Mouse (Mus musculus): Measurements from ENCODE around the gene Ocln. TPM values are rescaled to one million over a fixed set of nuclear protein-coding genes. Genes with fewer than 3 reads are reported as not detected.

Ocln gene
- total and polyA plus RNA-seq, 3 experiments, result 0.50 to 2.2 (median 0.70) TPM

DNA sequence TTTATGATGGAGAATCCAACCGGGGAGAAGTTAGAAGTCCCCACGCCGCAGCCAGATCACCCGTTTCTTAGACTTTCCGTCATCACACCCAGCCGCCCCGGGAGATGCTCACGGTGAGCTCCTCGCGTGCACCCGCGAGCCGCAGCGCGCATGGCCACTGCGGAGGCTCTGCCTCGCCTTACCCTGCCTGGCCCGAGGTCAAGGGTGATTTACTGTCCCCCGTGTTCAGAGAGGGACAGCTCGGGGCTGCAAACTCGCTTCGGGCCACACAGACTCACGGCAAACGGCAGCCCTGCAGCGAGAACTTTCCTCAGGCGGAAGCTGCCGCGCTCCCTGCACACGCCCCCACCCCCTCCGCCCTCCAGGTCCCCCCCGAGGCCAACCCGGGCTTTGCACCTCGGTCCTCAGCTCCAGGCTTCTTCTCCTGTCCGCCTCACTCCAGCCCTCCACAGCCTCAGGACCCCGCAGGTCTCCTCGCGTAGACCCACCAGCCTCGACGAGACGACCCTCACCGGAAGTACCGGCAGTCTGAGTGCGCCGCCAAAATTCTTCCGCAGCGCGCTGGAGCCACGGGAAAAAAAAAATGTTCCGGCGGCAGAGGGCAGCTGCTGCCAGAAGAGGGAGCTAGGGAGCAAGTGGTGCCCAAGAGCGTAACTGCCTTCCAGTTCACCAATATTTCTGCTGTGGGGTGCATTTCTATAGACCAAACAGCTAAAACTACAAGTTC is 60.3 kb downstream of the Ocln start, which contains the start of gene Gtf2h2:
Gene Gtf2h2, minus strand, starts transcription at position 519 of the 727 bp plus-strand sequence.
- DNase-seq (ENCODE audit: extremely low read depth), result peak; percentile 83
- H3K4me2 ChIP-seq (ENCODE audit: insufficient read depth, low read depth, poor library complexity, severe bottlenecking), result peak within 1 kb of the TSS; percentile 79
- TF ChIP-seq ETS1 (conservative IDR thresholded peaks at IDR 0.05; ENCODE audit: low read depth, low read length) (0 out of 2 replicates have a peak, but pooled peaks have one; percentile 29), POLR2AphosphoS2 (IDR thresholded peaks at IDR 0.05; ENCODE audit: low read depth, low read length) (no peak), PAX5 (IDR thresholded peaks at IDR 0.05; ENCODE audit: low read length) (no peak), POLR2A (IDR thresholded peaks at IDR 0.05; ENCODE audit: low read depth, low read length) (peak; percentile 70; the same call in 1 of the 2 replicates), CHD1 (IDR thresholded peaks at IDR 0.05; ENCODE audit: low read depth, low read length) (no peak), SMC3 (IDR thresholded peaks at IDR 0.05; ENCODE audit: low read depth, low read length) (peak; percentile 92), USF1 (IDR thresholded peaks at IDR 0.05; ENCODE audit: low read depth, low read length) (no peak; the same call in 1 of the 2 replicates), E2F4 (IDR thresholded peaks at IDR 0.05; ENCODE audit: insufficient replicate concordance, low read depth, low read length) (no peak), HCFC1 (IDR thresholded peaks at IDR 0.05; ENCODE audit: low read depth, low read length) (peak; percentile 88), MXI1 (IDR thresholded peaks at IDR 0.05; ENCODE audit: low read depth, low read length) (peak; percentile 59; the same call in 1 of the 2 replicates), NELFE (IDR thresholded peaks at IDR 0.05; ENCODE audit: low read depth, low read length) (peak; percentile 78), KAT2A (IDR thresholded peaks at IDR 0.05; ENCODE audit: insufficient replicate concordance, low read length) (peak; percentile 78; the same call in 1 of the 2 replicates), TBP (conservative IDR thresholded peaks at IDR 0.05; ENCODE audit: low read depth, low read length) (no peak), CTCF (conservative IDR thresholded peaks at IDR 0.05 in 1 of 2, IDR thresholded peaks at IDR 0.05 in 1 of 2; ENCODE audit: low read depth in 2 of 2, low read length in 2 of 2) (peak; percentile 58 to 93), ZKSCAN1 (IDR thresholded peaks at IDR 0.05; ENCODE audit: borderline replicate concordance, low read depth, low read length) (no peak), ELF1 (IDR thresholded peaks at IDR 0.05; ENCODE audit: low read depth, low read length) (peak; percentile 78), BHLHE40 (IDR thresholded peaks at IDR 0.05; ENCODE audit: low read depth, low read length) (peak; percentile 31; the same call in 1 of the 2 replicates), RAD21 (IDR thresholded peaks at IDR 0.05; ENCODE audit: low read depth, low read length) (peak; percentile 68), MAFK (IDR thresholded peaks at IDR 0.05; ENCODE audit: insufficient replicate concordance, low read length) (no peak), JUN (IDR thresholded peaks at IDR 0.05; ENCODE audit: insufficient read depth, low read depth, low read length) (no peak), SIN3A (IDR thresholded peaks at IDR 0.05; ENCODE audit: low read length) (peak; percentile 88), MAX (IDR thresholded peaks at IDR 0.05; ENCODE audit: low read length) (peak; percentile 41; the same call in 1 of the 2 replicates), ZNF384 (IDR thresholded peaks at IDR 0.05; ENCODE audit: low read depth, low read length) (peak; percentile 87), IRF4 (IDR thresholded peaks at IDR 0.05; ENCODE audit: low read depth, low read length) (peak; percentile 74), USF2 (conservative IDR thresholded peaks at IDR 0.05; ENCODE audit: low read depth, low read length) (no peak), GABPA (IDR thresholded peaks at IDR 0.05; ENCODE audit: insufficient replicate concordance, low read depth, low read length) (no peak; the same call in 1 of the 2 replicates), MEF2A (IDR thresholded peaks at IDR 0.05; ENCODE audit: borderline replicate concordance, low read depth, low read length) (peak; percentile 79), JUND (conservative IDR thresholded peaks at IDR 0.05; ENCODE audit: low read depth, low read length) (no peak), EP300 (IDR thresholded peaks at IDR 0.05; ENCODE audit: low read length) (no peak), MAZ (IDR thresholded peaks at IDR 0.05; ENCODE audit: low read depth, low read length) (peak; percentile 88), RCOR1 (conservative IDR thresholded peaks at IDR 0.05; ENCODE audit: low read depth, low read length) (peak; percentile 73; the same call in 1 of the 2 replicates), ZMIZ1 (IDR thresholded peaks at IDR 0.05; ENCODE audit: low read depth, low read length) (no peak; the same call in 1 of the 2 replicates), NRF1 (IDR thresholded peaks at IDR 0.05; ENCODE audit: low read depth, low read length) (peak; percentile 55; the same call in 1 of the 2 replicates), UBTF (IDR thresholded peaks at IDR 0.05; ENCODE audit: low read depth, low read length) (no peak), TCF12 (IDR thresholded peaks at IDR 0.05; ENCODE audit: low read depth, low read length) (peak; percentile 72), MYC (IDR thresholded peaks at IDR 0.05; ENCODE audit: low read depth, low read length) (peak; percentile 0; the same call in 1 of the 2 replicates), CHD2 (IDR thresholded peaks at IDR 0.05; ENCODE audit: low read length) (peak; percentile 59; the same call in 1 of the 2 replicates), ZC3H11A (IDR thresholded peaks at IDR 0.05; ENCODE audit: low read depth, low read length) (peak; percentile 39; the same call in 1 of the 2 replicates)
- H3K9ac ChIP-seq (ENCODE audit: insufficient read depth, low read depth), result peak within 1 kb of the TSS; percentile 66
- no peaks in the 10 kb centered on the region for H3K27me3 ChIP-seq (replicated peaks)
- H3K27ac ChIP-seq (ENCODE audit: insufficient read depth, low read depth), result 0 out of 2 replicates have a peak within 1 kb of the TSS, but pooled peaks have one; percentile 26
- peak within 1 kb of the TSS; percentile 56 to 96 (median 93) for H3K4me3 ChIP-seq (replicated peaks in 1 of 3; ENCODE audit: low read depth in 2 of 3, low read length in 2 of 3, poor library complexity in 1 of 3)
- H3K9me3 ChIP-seq (replicated peaks; ENCODE audit: low read length), result no peaks in the 10 kb centered on the region
- H3K4me1 ChIP-seq (ENCODE audit: control insufficient read depth in 1 of 2, insufficient read depth in 2 of 2), result peaks cover 7 to 24% of the 10 kb centered on the region in 2 experiments
- in situ Hi-C loops (cut with MboI; ENCODE audit: low pct_ligation_motif_present, low pct_unique_long_range_greater_than_20kb, low sequenced_read_pairs), result no loop called here
- H3K36me3 ChIP-seq (replicated peaks in 1 of 2; ENCODE audit: control insufficient read depth in 1 of 2, insufficient read depth in 1 of 2, low read length in 1 of 2), result peaks cover 8 to 27% of the 10 kb centered on the region in 2 experiments
- dilution Hi-C loops (cut with MboI; ENCODE audit: extremely low pct_ligation_motif_present, extremely low pct_unique_long_range_greater_than_20kb, low sequenced_read_pairs), result no loop called here
- H3K79me2 ChIP-seq (replicated peaks; ENCODE audit: control insufficient read depth, extremely low read depth, insufficient read depth, poor library complexity, severe bottlenecking), result peaks cover 23% of the 10 kb centered on the region
